Mouse (Mus musculus) C2C12 (cell line): ENCODE data around the gene 2310057M21Rik. TPM values are rescaled to one million over a fixed set of nuclear protein-coding genes. Genes with fewer than 3 reads are reported as not detected.
"Not testable (repeated sequence)": the region's sequence is repeated elsewhere in the genome, so short reads cannot be mapped to it uniquely, and the experiment has no call there.

Source experiments
- H3K27me3 ChIP-seq: one replicate; pipeline ENCODE4 v1.6.1; 2011; ENCODE audit not compliant: control insufficient read depth, insufficient read depth, insufficient read length
- H3K36me3 ChIP-seq: one replicate; pipeline ENCODE4 v1.6.1; 2011; ENCODE audit not compliant: control insufficient read depth, insufficient read depth
- H3K4me3 ChIP-seq: one replicate; pipeline ENCODE4 v1.5.1; 2011; ENCODE audit warnings: mild to moderate bottlenecking, control low read depth; ENCODE audit not compliant: poor library complexity, insufficient read depth, severe bottlenecking
- H3K79me2 ChIP-seq: one replicate; pipeline ENCODE4 v1.6.1; 2011; ENCODE audit not compliant: control insufficient read depth, insufficient read depth
- H3K79me3 ChIP-seq: one replicate; pipeline ENCODE4 v1.6.1; 2011; ENCODE audit warnings: low read depth, control low read depth
- H3ac ChIP-seq: one replicate; pipeline ENCODE3; 2011; ENCODE audit warnings: low read depth; ENCODE audit not compliant: control insufficient read depth, insufficient read length
- CEBPB ChIP-seq: IDR thresholded peaks from one replicate; pipeline ENCODE4 v1.6.1; 2011; ENCODE audit warnings: low read depth, mild to moderate bottlenecking, control low read depth, moderate library complexity
- CTCF ChIP-seq: IDR thresholded peaks from one replicate; pipeline ENCODE4 v1.5.1; 2011; ENCODE audit not compliant: control insufficient read depth, insufficient read depth, insufficient read length
- FOSL1 ChIP-seq: IDR thresholded peaks from one replicate; pipeline ENCODE4 v1.8.0; 2011; ENCODE audit warnings: mild to moderate bottlenecking, low read length; ENCODE audit not compliant: poor library complexity, insufficient read depth, severe bottlenecking
- MAX ChIP-seq: IDR thresholded peaks from one replicate; pipeline ENCODE4 v1.6.1; 2011; ENCODE audit warnings: mild to moderate bottlenecking, control low read depth
- MYOD1 ChIP-seq: IDR thresholded peaks from one replicate; pipeline ENCODE4 v1.6.1; 2011; ENCODE audit warnings: low read depth; ENCODE audit not compliant: control insufficient read depth, insufficient read length
- MYOG ChIP-seq: IDR thresholded peaks from one replicate; pipeline ENCODE4 v1.6.1; 2011; ENCODE audit not compliant: control insufficient read depth, insufficient read length; ENCODE audit errors: extremely low read depth
- USF1 ChIP-seq: IDR thresholded peaks from one replicate; pipeline ENCODE4 v1.6.1; 2011; ENCODE audit warnings: low read depth, mild to moderate bottlenecking, control low read depth, moderate library complexity
- polyA plus RNA-seq: library from polyadenylated mRNA; unstranded; fragments of >200 nt; fragmentation: generic; extraction: Trizol; gene quantifications from one replicate; pipeline ENCODE4 v1.2.1, GENCODE M21; 2012; ENCODE audit warnings: missing spikeins

The 2310057M21Rik gene
- polyA plus RNA-seq, 1 experiment: 12.3 TPM

- H3K4me3 ChIP-seq: peak overlapping the region; percentile 85
- no peaks in the 10 kb centered on the region for H3K36me3 ChIP-seq
- H3K79me3 ChIP-seq: peaks cover 29% of the 10 kb centered on the region
- peak overlapping the region; percentile 72 for H3ac ChIP-seq
- H3K27me3 ChIP-seq: no peaks in the 10 kb centered on the region
- TF ChIP-seq MAX (no peak), CTCF (no peak), USF1 (no peak), FOSL1 (no peak), CEBPB (no peak), MYOD1 (no peak), MYOG (no peak)
- peaks cover 42% of the 10 kb centered on the region for H3K79me2 ChIP-seq
Observed at GRCm38 (mm10) chr7:131409321-131409987, 46.9 kb upstream of the 2310057M21Rik start.

GRCm38 (mm10) chr7:131391761-131392160 lies 29.2 kb upstream of the 2310057M21Rik start:
- not testable (repeated sequence) for H3K27me3 ChIP-seq, H3K79me3 ChIP-seq, H3K79me2 ChIP-seq, H3K4me3 ChIP-seq, H3ac ChIP-seq
- peaks cover 27% of the 10 kb centered on the region for H3K36me3 ChIP-seq

DNA sequence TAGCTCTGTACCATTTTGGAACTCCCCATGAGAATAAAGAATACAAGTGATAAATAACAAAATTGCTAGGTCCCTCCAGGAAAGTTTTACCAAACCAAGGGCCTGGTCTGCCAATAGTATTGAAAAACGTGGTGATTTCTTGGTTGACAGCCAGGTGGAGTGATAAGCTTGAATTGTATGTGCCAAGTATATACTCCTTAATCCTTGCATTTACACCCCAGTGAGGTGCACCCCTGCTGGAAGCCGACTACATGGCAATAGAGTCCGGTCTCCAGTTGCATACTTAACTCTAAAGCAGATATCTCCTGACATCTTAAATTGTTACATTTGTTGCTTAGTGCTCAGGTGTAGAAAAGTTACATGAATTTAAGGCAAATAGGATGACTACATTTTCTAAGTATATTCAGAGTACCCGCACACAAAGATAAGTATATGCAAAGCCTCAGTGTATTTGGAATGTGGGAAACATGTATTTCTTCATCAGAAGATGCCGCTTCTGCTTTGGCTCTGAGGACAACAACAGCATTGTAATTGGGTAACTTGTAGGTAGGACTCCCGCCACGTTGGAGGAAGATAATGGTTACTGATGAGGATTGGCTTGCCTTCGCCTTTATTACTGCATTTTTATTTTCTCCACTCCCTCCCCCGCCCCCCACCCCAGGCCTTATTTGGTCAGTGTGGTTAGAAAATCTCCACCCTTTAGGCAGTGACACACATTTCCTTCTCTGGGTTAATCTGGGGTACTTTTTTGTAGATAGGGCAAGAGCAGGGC lies 9.5 kb upstream of the 2310057M21Rik start:
- Histone ChIP-seq H3K27me3 (no peaks in the 10 kb centered on the region), H3ac (no peak overlapping the region), H3K79me3 (no peaks in the 10 kb centered on the region), H3K36me3 (no peaks in the 10 kb centered on the region), H3K79me2 (peaks cover 7% of the 10 kb centered on the region), H3K4me3 (no peak overlapping the region)
- TF ChIP-seq MYOG (no peak), CTCF (no peak), MAX (no peak), FOSL1 (no peak), USF1 (no peak), CEBPB (no peak), MYOD1 (no peak)

DNA sequence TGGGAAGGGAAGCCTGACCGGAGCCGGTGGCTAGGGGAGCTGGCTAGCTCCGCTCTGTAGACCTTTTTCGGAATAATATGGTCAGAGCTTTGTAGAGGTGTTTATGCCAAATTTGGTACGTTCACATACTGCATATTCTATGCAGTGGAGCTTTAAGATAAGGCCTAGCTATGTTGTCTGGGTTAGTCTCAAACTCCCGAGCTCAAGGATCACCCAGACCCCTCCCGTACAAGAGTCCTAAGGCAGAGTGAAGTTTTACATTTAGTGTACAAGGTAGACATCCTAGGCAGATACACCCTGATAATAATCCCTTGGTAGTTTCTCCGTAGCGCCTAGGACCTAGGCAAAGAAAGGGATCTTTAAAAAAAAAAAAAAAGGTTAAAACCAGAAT lies 8.9 kb upstream of the 2310057M21Rik start:
- H3ac ChIP-seq: peak overlapping the region; percentile 78

GRCm38 (mm10) chr7:131370648-131371469 lies 8.3 kb upstream of the 2310057M21Rik start, which contains the start of gene Pstk:
Gene Pstk, plus strand, starts transcription at chr7:131371141.
- TF ChIP-seq CTCF (peak; percentile 90), MYOG (no peak)
- peak within 1 kb of the TSS; percentile 78 for H3ac ChIP-seq
- H3K79me2 ChIP-seq: peaks cover 7% of the 10 kb centered on the region
- H3K27me3 ChIP-seq: no peaks in the 10 kb centered on the region
- no peaks in the 10 kb centered on the region for H3K79me3 ChIP-seq
- H3K4me3 ChIP-seq: peak within 1 kb of the TSS; percentile 37
- no peaks in the 10 kb centered on the region for H3K36me3 ChIP-seq

More for the DNA sequence above, 8.9 kb upstream of the 2310057M21Rik start:
- peaks cover 7% of the 10 kb centered on the region for H3K79me2 ChIP-seq
- H3K4me3 ChIP-seq: peak overlapping the region; percentile 37
- TF ChIP-seq MYOD1 (no peak), MYOG (no peak), MAX (no peak), CEBPB (no peak), CTCF (no peak), FOSL1 (no peak), USF1 (no peak)
- no peaks in the 10 kb centered on the region for H3K27me3 ChIP-seq
- no peaks in the 10 kb centered on the region for H3K36me3 ChIP-seq
- H3K79me3 ChIP-seq: no peaks in the 10 kb centered on the region

DNA sequence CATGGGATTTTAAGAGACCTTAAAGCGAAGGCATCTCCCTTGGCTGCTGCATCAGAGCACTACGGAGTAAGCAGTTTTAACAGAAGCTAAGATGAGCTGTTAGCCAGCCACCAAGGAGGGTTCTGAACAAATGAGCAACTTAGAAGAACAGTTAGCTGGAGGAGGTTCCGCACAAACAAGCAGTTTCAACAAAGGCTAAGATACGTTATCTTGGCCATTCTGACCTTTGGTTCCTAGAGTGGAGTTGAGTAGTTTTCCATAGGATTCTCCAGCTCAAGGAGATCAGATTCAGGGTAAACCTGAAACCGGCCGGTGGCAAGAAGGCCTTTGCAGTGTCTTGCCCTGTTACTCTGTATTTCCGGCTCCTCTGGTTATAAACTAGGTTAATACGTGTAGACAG lies 1.6 kb upstream of the 2310057M21Rik start:
- no peak overlapping the region for H3K4me3 ChIP-seq
- peaks cover 21% of the 10 kb centered on the region for H3K36me3 ChIP-seq
- no peak overlapping the region for H3ac ChIP-seq
- H3K27me3 ChIP-seq: no peaks in the 10 kb centered on the region
- H3K79me2 ChIP-seq: peaks cover 19% of the 10 kb centered on the region
- H3K79me3 ChIP-seq: peaks cover 11% of the 10 kb centered on the region
- TF ChIP-seq MAX (no peak), CEBPB (no peak), MYOG (no peak), FOSL1 (no peak), MYOD1 (no peak), USF1 (no peak), CTCF (no peak)
